Mouse (Mus musculus) embryonic fibroblast, embryonic 13.5 days (primary cell): ENCODE data around the gene Fbxo47.

ENCODE experiments used
- CTCF ChIP-seq: IDR thresholded peaks from 2 replicates; pipeline ENCODE4 v1.5.1; 2011; ENCODE audit warnings: mild to moderate bottlenecking, control low read depth, low read length, moderate library complexity, borderline replicate concordance; ENCODE audit not compliant: insufficient read depth
- POLR2A ChIP-seq: IDR thresholded peaks from 2 replicates; pipeline ENCODE4 v1.6.1; 2011; ENCODE audit warnings: low read depth, mild to moderate bottlenecking, control low read depth, low read length, moderate library complexity

- TF ChIP-seq CTCF, result no peak
- no peak for TF ChIP-seq POLR2A
Measured at GRCm38 (mm10) chr11:97804841-97805661, 78.9 kb downstream of the Fbxo47 start.
